Mouse (Mus musculus): ENCODE data around the gene Atg10. TPM values are rescaled to one million over a fixed set of nuclear protein-coding genes. Genes with fewer than 3 reads are reported as not detected.

The Atg10 gene
- total and polyA plus RNA-seq, 2 experiments from 2014 or later, result 3.2 to 13.2 TPM

GRCm38 (mm10) chr13:91156949-91157348 lies 66.8 kb downstream of the Atg10 start:
- no peaks in the 10 kb centered on the region for H3K9me3 ChIP-seq (ENCODE audit: low read length)
- no peaks in the 10 kb centered on the region for H3K4me1 ChIP-seq (ENCODE audit: insufficient read depth, low read length)

GRCm38 (mm10) chr13:91156308-91156707 lies 67.5 kb downstream of the Atg10 start:
- no peak overlapping the region for H3K4me3 ChIP-seq (ENCODE audit: low read depth, low read length)
- no peak for DNase-seq (ENCODE audit: low spot score)
- 81% methylated on average over 5 of the region's 5 CpGs for WGBS

More at GRCm38 (mm10) chr13:91156949-91157348, 66.8 kb downstream of the Atg10 start:
- 99% methylated on average over 2 of the region's 2 CpGs for WGBS
- Histone ChIP-seq H3K4me2 (ENCODE audit: low read depth, low read length, poor library complexity, severe bottlenecking) (no peak overlapping the region), H3K9ac (replicated peaks; ENCODE audit: low read length, poor library complexity, severe bottlenecking) (no peak overlapping the region), H3K27ac (ENCODE audit: low read depth, low read length) (no peak overlapping the region), H3K4me3 (ENCODE audit: low read depth, low read length) (no peak overlapping the region), H3K27me3 (ENCODE audit: insufficient read depth, low read length) (no peaks in the 10 kb centered on the region), H3K36me3 (ENCODE audit: insufficient read depth, low read length) (no peaks in the 10 kb centered on the region)
- DNase-seq (ENCODE audit: low spot score) (no peak), ATAC-seq (ENCODE audit: low FRiP score) (no peak)
- no peak for TF ChIP-seq CTCF (IDR thresholded peaks at IDR 0.05)

GRCm38 (mm10) chr13:91155429-91156207 lies 68.2 kb downstream of the Atg10 start:
- Histone ChIP-seq H3K27ac (ENCODE audit: low read depth, low read length) (no peak overlapping the region), H3K27me3 (ENCODE audit: insufficient read depth, low read length) (no peaks in the 10 kb centered on the region), H3K4me2 (ENCODE audit: low read depth, low read length, poor library complexity, severe bottlenecking) (no peak overlapping the region), H3K4me1 (ENCODE audit: insufficient read depth, low read length) (no peaks in the 10 kb centered on the region), H3K36me3 (ENCODE audit: insufficient read depth, low read length) (no peaks in the 10 kb centered on the region), H3K9ac (replicated peaks; ENCODE audit: low read length, poor library complexity, severe bottlenecking) (no peak overlapping the region), H3K4me3 (ENCODE audit: low read depth, low read length) (no peak overlapping the region), H3K9me3 (ENCODE audit: low read length) (no peaks in the 10 kb centered on the region)
- no peak for DNase-seq (ENCODE audit: low spot score)
- TF ChIP-seq CTCF (IDR thresholded peaks at IDR 0.05), result no peak
- WGBS, result 75% methylated on average over 4 of the region's 4 CpGs
- ATAC-seq (ENCODE audit: low FRiP score), result no peak

More at GRCm38 (mm10) chr13:91156308-91156707, 67.5 kb downstream of the Atg10 start:
- no peaks in the 10 kb centered on the region for H3K36me3 ChIP-seq (ENCODE audit: insufficient read depth, low read length)
- TF ChIP-seq CTCF (IDR thresholded peaks at IDR 0.05), result no peak
- no peak overlapping the region for H3K4me2 ChIP-seq (ENCODE audit: low read depth, low read length, poor library complexity, severe bottlenecking)
- no peak overlapping the region for H3K9ac ChIP-seq (replicated peaks; ENCODE audit: low read length, poor library complexity, severe bottlenecking)
- no peak for ATAC-seq (ENCODE audit: low FRiP score)
- no peaks in the 10 kb centered on the region for H3K27me3 ChIP-seq (ENCODE audit: insufficient read depth, low read length)
- H3K4me1 ChIP-seq (ENCODE audit: insufficient read depth, low read length), result no peaks in the 10 kb centered on the region
- H3K9me3 ChIP-seq (ENCODE audit: low read length), result no peaks in the 10 kb centered on the region
- no peak overlapping the region for H3K27ac ChIP-seq (ENCODE audit: low read depth, low read length)

- Histone ChIP-seq H3K27me3 (ENCODE audit: insufficient read depth, low read length) (no peaks in the 10 kb centered on the region), H3K27ac (ENCODE audit: low read depth, low read length) (no peak overlapping the region), H3K4me2 (ENCODE audit: low read depth, low read length, poor library complexity, severe bottlenecking) (no peak overlapping the region), H3K9me3 (ENCODE audit: low read length) (no peaks in the 10 kb centered on the region), H3K9ac (replicated peaks; ENCODE audit: low read length, poor library complexity, severe bottlenecking) (no peak overlapping the region), H3K36me3 (ENCODE audit: insufficient read depth, low read length) (no peaks in the 10 kb centered on the region), H3K4me3 (ENCODE audit: low read depth, low read length) (no peak overlapping the region), H3K4me1 (ENCODE audit: insufficient read depth, low read length) (no peaks in the 10 kb centered on the region)
- no peak for ATAC-seq (ENCODE audit: low FRiP score)
- TF ChIP-seq CTCF (IDR thresholded peaks at IDR 0.05), result no peak
- DNase-seq (ENCODE audit: low spot score), result no peak
- 81% methylated on average over 7 of the region's 7 CpGs for WGBS
These were observed 69.1 kb downstream of the Atg10 start for GRCm38 (mm10) chr13:91154622-91155021.

- ATAC-seq (ENCODE audit: low FRiP score) (no peak), DNase-seq (ENCODE audit: low spot score) (no peak)
- Histone ChIP-seq H3K27ac (ENCODE audit: low read depth, low read length) (no peak overlapping the region), H3K9me3 (ENCODE audit: low read length) (no peaks in the 10 kb centered on the region), H3K9ac (replicated peaks; ENCODE audit: low read length, poor library complexity, severe bottlenecking) (no peak overlapping the region), H3K4me3 (ENCODE audit: low read depth, low read length) (no peak overlapping the region), H3K27me3 (ENCODE audit: insufficient read depth, low read length) (no peaks in the 10 kb centered on the region), H3K36me3 (ENCODE audit: insufficient read depth, low read length) (no peaks in the 10 kb centered on the region), H3K4me2 (ENCODE audit: low read depth, low read length, poor library complexity, severe bottlenecking) (no peak overlapping the region), H3K4me1 (ENCODE audit: insufficient read depth, low read length) (no peaks in the 10 kb centered on the region)
- TF ChIP-seq CTCF (IDR thresholded peaks at IDR 0.05), result no peak
These were observed 87.4 kb downstream of the Atg10 start for GRCm38 (mm10) chr13:91136337-91136736.

- ATAC-seq (ENCODE audit: low FRiP score), result no peak
These were observed 90.4 kb downstream of the Atg10 start for GRCm38 (mm10) chr13:91133334-91133890.

More at GRCm38 (mm10) chr13:91133334-91133890, 90.4 kb downstream of the Atg10 start:
- Histone ChIP-seq H3K4me1 (ENCODE audit: insufficient read depth, low read length) (no peaks in the 10 kb centered on the region), H3K9ac (replicated peaks; ENCODE audit: low read length, poor library complexity, severe bottlenecking) (no peak overlapping the region), H3K4me2 (ENCODE audit: low read depth, low read length, poor library complexity, severe bottlenecking) (no peak overlapping the region), H3K27ac (ENCODE audit: low read depth, low read length) (no peak overlapping the region), H3K27me3 (ENCODE audit: insufficient read depth, low read length) (no peaks in the 10 kb centered on the region), H3K9me3 (ENCODE audit: low read length) (no peaks in the 10 kb centered on the region), H3K36me3 (ENCODE audit: insufficient read depth, low read length) (no peaks in the 10 kb centered on the region), H3K4me3 (ENCODE audit: low read depth, low read length) (no peak overlapping the region)
- TF ChIP-seq CTCF (IDR thresholded peaks at IDR 0.05), result no peak
- no peak for DNase-seq (ENCODE audit: low spot score)
- WGBS, result 75% methylated on average over 5 of the region's 5 CpGs
